Mouse (Mus musculus): ENCODE measurements around the gene Postn. TPM values are rescaled to one million over a fixed set of nuclear protein-coding genes. Genes with fewer than 3 reads are reported as not detected.

The Postn gene
- 100 to 1,000 TPM; 376 to 462 TPM for total RNA-seq (2021)
- long read RNA-seq, experiment 1, transcript Postn-202 (23 exons, 2,670 nt), result minor isoform, 7 of 39 reads
- long read RNA-seq, experiment 1, transcript Postn-203 (22 exons, 3,205 nt), result minor isoform, 7 of 39 reads
- long read RNA-seq, experiment 1, transcript Postn-204 (21 exons, 3,121 nt), result major isoform, 9 of 39 reads
- long read RNA-seq, experiment 1, partial matches to known transcripts, result 11 of 39 reads
- long read RNA-seq, experiment 1, other reads (novel, unspliced or antisense), result 3 of 39 reads
- long read RNA-seq, experiment 2, transcript Postn-203 (22 exons, 3,205 nt), result minor isoform, 16 of 116 reads
- long read RNA-seq, experiment 2, transcript Postn-204 (21 exons, 3,121 nt), result major isoform, 39 of 116 reads
- long read RNA-seq, experiment 2, transcript Postn-202 (23 exons, 2,670 nt), result minor isoform, 20 of 116 reads
- long read RNA-seq, experiment 2, partial matches to known transcripts, result 23 of 116 reads
- long read RNA-seq, experiment 2, other reads (novel, unspliced or antisense), result 12 of 116 reads

- DNase-seq (ENCODE audit: low spot score in 2 of 2), result no peak
Observed at GRCm38 (mm10) chr3:54360897-54361296, at the start of gene Postn. Gene Postn, plus strand, starts transcription at chr3:54361109.

- no peak for DNase-seq (ENCODE audit: low spot score in 2 of 2)
Observed at GRCm38 (mm10) chr3:54314055-54314454, 46.9 kb upstream of the Postn start.

GRCm38 (mm10) chr3:54352891-54353652 lies 7.8 kb upstream of the Postn start:
- peak; percentile 26 to 41 for DNase-seq (ENCODE audit: low spot score in 2 of 2)

GRCm38 (mm10) chr3:54357561-54357960 lies 3.3 kb upstream of the Postn start:
- no peak for DNase-seq (ENCODE audit: low spot score in 2 of 2)

GRCm38 (mm10) chr3:54358463-54359189 lies 2.3 kb upstream of the Postn start:
- peak in 1 of 2 experiments; percentile 37 for DNase-seq (ENCODE audit: low spot score in 2 of 2)

- DNase-seq (ENCODE audit: low spot score in 2 of 2), result no peak
Observed at GRCm38 (mm10) chr3:54361656-54362055, 747 bp downstream of the Postn start.

- DNase-seq (ENCODE audit: low spot score in 2 of 2), result no peak
Observed at GRCm38 (mm10) chr3:54371015-54371414, 10.1 kb downstream of the Postn start.

GRCm38 (mm10) chr3:54372625-54373024 lies 11.7 kb downstream of the Postn start:
- no peak for DNase-seq (ENCODE audit: low spot score in 2 of 2)

GRCm38 (mm10) chr3:54376014-54376413 lies 15.1 kb downstream of the Postn start:
- no peak for DNase-seq (ENCODE audit: low spot score in 2 of 2)

GRCm38 (mm10) chr3:54377647-54378046 lies 16.7 kb downstream of the Postn start:
- no peak for DNase-seq (ENCODE audit: low spot score in 2 of 2)

GRCm38 (mm10) chr3:54378135-54378534 lies 17.2 kb downstream of the Postn start:
- DNase-seq (ENCODE audit: low spot score in 2 of 2), result no peak

GRCm38 (mm10) chr3:54379981-54380380 lies 19.1 kb downstream of the Postn start:
- no peak for DNase-seq (ENCODE audit: low spot score in 2 of 2)

- DNase-seq (ENCODE audit: low spot score in 2 of 2), result no peak
Observed at GRCm38 (mm10) chr3:54399321-54399720, 38.4 kb downstream of the Postn start.

GRCm38 (mm10) chr3:54399911-54400310 lies 39.0 kb downstream of the Postn start:
- no peak for DNase-seq (ENCODE audit: low spot score in 2 of 2)

- DNase-seq (ENCODE audit: low spot score in 2 of 2), result no peak
Observed at GRCm38 (mm10) chr3:54400617-54401016, 39.7 kb downstream of the Postn start.

GRCm38 (mm10) chr3:54401706-54402105 lies 40.8 kb downstream of the Postn start:
- no peak for DNase-seq (ENCODE audit: low spot score in 2 of 2)

- no peak for DNase-seq (ENCODE audit: low spot score in 2 of 2)
Observed at GRCm38 (mm10) chr3:54403791-54404190, 42.9 kb downstream of the Postn start.

- DNase-seq (ENCODE audit: low spot score in 2 of 2), result no peak
Observed at GRCm38 (mm10) chr3:54406567-54406966, 45.7 kb downstream of the Postn start.

GRCm38 (mm10) chr3:54411052-54411451 lies 50.1 kb downstream of the Postn start:
- no peak for DNase-seq (ENCODE audit: low spot score in 2 of 2)

- no peak for DNase-seq (ENCODE audit: low spot score in 2 of 2)
Observed at GRCm38 (mm10) chr3:54412885-54413583, 52.1 kb downstream of the Postn start.

GRCm38 (mm10) chr3:54413584-54413897 lies 52.6 kb downstream of the Postn start:
- DNase-seq (ENCODE audit: low spot score in 2 of 2), result no peak
